Mouse (Mus musculus): ENCODE measurements around the gene Pigr. TPM values are rescaled to one million over a fixed set of nuclear protein-coding genes. Genes with fewer than 3 reads are reported as not detected.

Gene Pigr
- polyA plus RNA-seq (2016; fragmentation: Nextera tagmentation; extraction: Ambion mirVana) = not detected in 2 replicates

GRCm38 (mm10) chr1:130826448-130826847 is at the start of gene Pigr:
Gene Pigr (plus strand): TSS chr1:130826684.
- no peak within 1 kb of the TSS for H3K4me3 ChIP-seq
- H3K9me3 ChIP-seq (replicated peaks) = no peaks in the 10 kb centered on the region
- WGBS = 88% methylated on average over 5 of the region's 5 CpGs
- H3K4me1 ChIP-seq = no peaks in the 10 kb centered on the region
- no peak within 1 kb of the TSS for H3K27ac ChIP-seq
- no peaks in the 10 kb centered on the region for H3K36me3 ChIP-seq
- no peaks in the 10 kb centered on the region for H3K27me3 ChIP-seq (ENCODE audit: low read depth, poor library complexity, severe bottlenecking)
- DNase-seq (ENCODE audit: low spot score) = no peak

- Histone ChIP-seq H3K9me3 (replicated peaks) (no peaks in the 10 kb centered on the region), H3K27ac (no peak overlapping the region), H3K4me1 (no peaks in the 10 kb centered on the region), H3K27me3 (ENCODE audit: low read depth, poor library complexity, severe bottlenecking) (no peaks in the 10 kb centered on the region), H3K4me3 (no peak overlapping the region), H3K36me3 (no peaks in the 10 kb centered on the region)
- 92% methylated on average over 3 of the region's 3 CpGs for WGBS
- no peak for DNase-seq (ENCODE audit: low spot score)
Observed at GRCm38 (mm10) chr1:130779867-130780266, 46.6 kb upstream of the Pigr start.

- 34% methylated on average over 4 of the region's 4 CpGs for WGBS
- H3K36me3 ChIP-seq = no peaks in the 10 kb centered on the region
- no peak for DNase-seq (ENCODE audit: low spot score)
- no peaks in the 10 kb centered on the region for H3K27me3 ChIP-seq (ENCODE audit: low read depth, poor library complexity, severe bottlenecking)
- H3K27ac ChIP-seq = no peak overlapping the region
- no peaks in the 10 kb centered on the region for H3K4me1 ChIP-seq
- H3K9me3 ChIP-seq (replicated peaks) = no peaks in the 10 kb centered on the region
- H3K4me3 ChIP-seq = no peak overlapping the region
Observed at GRCm38 (mm10) chr1:130784054-130784453, 42.4 kb upstream of the Pigr start.

- 53% methylated on average over 4 of the region's 4 CpGs for WGBS
- Histone ChIP-seq H3K27ac (no peak overlapping the region), H3K36me3 (no peaks in the 10 kb centered on the region), H3K4me1 (no peaks in the 10 kb centered on the region), H3K9me3 (replicated peaks) (no peaks in the 10 kb centered on the region), H3K4me3 (no peak overlapping the region), H3K27me3 (ENCODE audit: low read depth, poor library complexity, severe bottlenecking) (no peaks in the 10 kb centered on the region)
- DNase-seq (ENCODE audit: low spot score) = no peak
Observed at GRCm38 (mm10) chr1:130787001-130787400, 39.5 kb upstream of the Pigr start.

GRCm38 (mm10) chr1:130789512-130790451 is 36.7 kb upstream of the Pigr start:
- Histone ChIP-seq H3K4me1 (no peaks in the 10 kb centered on the region), H3K9me3 (replicated peaks) (no peaks in the 10 kb centered on the region), H3K27me3 (ENCODE audit: low read depth, poor library complexity, severe bottlenecking) (no peaks in the 10 kb centered on the region), H3K4me3 (no peak overlapping the region), H3K27ac (no peak overlapping the region), H3K36me3 (no peaks in the 10 kb centered on the region)
- DNase-seq (ENCODE audit: low spot score) = no peak
- WGBS = 84% methylated on average over 3 of the region's 3 CpGs

- DNase-seq (ENCODE audit: low spot score) = no peak
- no peak overlapping the region for H3K27ac ChIP-seq
- no peaks in the 10 kb centered on the region for H3K27me3 ChIP-seq (ENCODE audit: low read depth, poor library complexity, severe bottlenecking)
- no peaks in the 10 kb centered on the region for H3K36me3 ChIP-seq
- no peaks in the 10 kb centered on the region for H3K4me1 ChIP-seq
- H3K4me3 ChIP-seq = no peak overlapping the region
- WGBS = 80% methylated on average over 2 of the region's 2 CpGs
- H3K9me3 ChIP-seq (replicated peaks) = no peaks in the 10 kb centered on the region
Observed at GRCm38 (mm10) chr1:130795331-130795730, 31.2 kb upstream of the Pigr start.

- 83% methylated on average over 8 of the region's 8 CpGs for WGBS
- no peaks in the 10 kb centered on the region for H3K9me3 ChIP-seq (replicated peaks)
- no peak overlapping the region for H3K27ac ChIP-seq
- H3K4me1 ChIP-seq = no peaks in the 10 kb centered on the region
- H3K27me3 ChIP-seq (ENCODE audit: low read depth, poor library complexity, severe bottlenecking) = no peaks in the 10 kb centered on the region
- no peak for DNase-seq (ENCODE audit: low spot score)
- H3K4me3 ChIP-seq = no peak overlapping the region
- H3K36me3 ChIP-seq = no peaks in the 10 kb centered on the region
Observed at GRCm38 (mm10) chr1:130796967-130797684, 29.4 kb upstream of the Pigr start.

- no peak overlapping the region for H3K4me3 ChIP-seq
- 67% methylated on average over 6 of the region's 6 CpGs for WGBS
- no peaks in the 10 kb centered on the region for H3K36me3 ChIP-seq
- DNase-seq (ENCODE audit: low spot score) = no peak
- no peaks in the 10 kb centered on the region for H3K27me3 ChIP-seq (ENCODE audit: low read depth, poor library complexity, severe bottlenecking)
- no peaks in the 10 kb centered on the region; the same call in 1 of the 2 replicates for H3K4me1 ChIP-seq
- no peaks in the 10 kb centered on the region for H3K9me3 ChIP-seq (replicated peaks)
- no peak overlapping the region for H3K27ac ChIP-seq
Observed at GRCm38 (mm10) chr1:130798037-130798436, 28.4 kb upstream of the Pigr start.

GRCm38 (mm10) chr1:130798551-130798950 is 27.9 kb upstream of the Pigr start:
- Histone ChIP-seq H3K4me3 (no peak overlapping the region), H3K27me3 (ENCODE audit: low read depth, poor library complexity, severe bottlenecking) (no peaks in the 10 kb centered on the region), H3K36me3 (no peaks in the 10 kb centered on the region), H3K27ac (no peak overlapping the region), H3K9me3 (replicated peaks) (no peaks in the 10 kb centered on the region), H3K4me1 (no peaks in the 10 kb centered on the region; the same call in 1 of the 2 replicates)
- 71% methylated on average over 3 of the region's 3 CpGs for WGBS
- no peak for DNase-seq (ENCODE audit: low spot score)

- H3K27me3 ChIP-seq (ENCODE audit: low read depth, poor library complexity, severe bottlenecking) = no peaks in the 10 kb centered on the region
- H3K4me1 ChIP-seq = no peaks in the 10 kb centered on the region; the same call in 1 of the 2 replicates
- WGBS = 91% methylated on average over 2 of the region's 2 CpGs
- H3K4me3 ChIP-seq = no peak overlapping the region
- H3K9me3 ChIP-seq (replicated peaks) = no peaks in the 10 kb centered on the region
- no peak overlapping the region for H3K27ac ChIP-seq
- no peak for DNase-seq (ENCODE audit: low spot score)
- no peaks in the 10 kb centered on the region for H3K36me3 ChIP-seq
Observed at GRCm38 (mm10) chr1:130799399-130799798, 27.1 kb upstream of the Pigr start.

GRCm38 (mm10) chr1:130800602-130801001 is 25.9 kb upstream of the Pigr start, which contains the start of gene Fcamr:
Gene Fcamr (plus strand): TSS chr1:130800902.
- 86% methylated on average over 8 of the region's 8 CpGs for WGBS
- no peak within 1 kb of the TSS for H3K27ac ChIP-seq

GRCm38 (mm10) chr1:130801511-130801910 is 25.0 kb upstream of the Pigr start:
- no peak for DNase-seq (ENCODE audit: low spot score)
- Histone ChIP-seq H3K4me3 (no peak overlapping the region), H3K27ac (no peak overlapping the region), H3K36me3 (no peaks in the 10 kb centered on the region), H3K4me1 (no peaks in the 10 kb centered on the region; the same call in 1 of the 2 replicates), H3K27me3 (ENCODE audit: low read depth, poor library complexity, severe bottlenecking) (no peaks in the 10 kb centered on the region), H3K9me3 (replicated peaks) (no peaks in the 10 kb centered on the region)
- 69% methylated on average over 2 of the region's 2 CpGs for WGBS

More at GRCm38 (mm10) chr1:130800602-130801001, 25.9 kb upstream of the Pigr start, which contains the start of gene Fcamr:
- Histone ChIP-seq H3K27me3 (ENCODE audit: low read depth, poor library complexity, severe bottlenecking) (no peaks in the 10 kb centered on the region), H3K4me3 (no peak within 1 kb of the TSS), H3K4me1 (no peaks in the 10 kb centered on the region; the same call in 1 of the 2 replicates), H3K36me3 (no peaks in the 10 kb centered on the region), H3K9me3 (replicated peaks) (no peaks in the 10 kb centered on the region)
- no peak for DNase-seq (ENCODE audit: low spot score)

GRCm38 (mm10) chr1:130802976-130803375 is 23.5 kb upstream of the Pigr start:
- Histone ChIP-seq H3K27ac (no peak overlapping the region), H3K4me3 (no peak overlapping the region), H3K9me3 (replicated peaks) (no peaks in the 10 kb centered on the region), H3K27me3 (ENCODE audit: low read depth, poor library complexity, severe bottlenecking) (no peaks in the 10 kb centered on the region), H3K36me3 (no peaks in the 10 kb centered on the region), H3K4me1 (no peaks in the 10 kb centered on the region; the same call in 1 of the 2 replicates)
- no peak for DNase-seq (ENCODE audit: low spot score)
- WGBS = 53% methylated on average over 6 of the region's 6 CpGs
